Mouse (Mus musculus) Patski (cell line): ENCODE results near the gene Lipe. TPM values are rescaled to one million over a fixed set of nuclear protein-coding genes. Genes with fewer than 3 reads are reported as not detected.

Source experiments
- ATAC-seq: fragments of 100-300 bp; one replicate; pipeline ENCODE4 v1.8.0; 2021
- CTCF ChIA-PET: fragments of 350-600 bp; sonication (Branson Sonifier 250); formaldehyde crosslinking; loops from one replicate; lab custom pipeline; 2022; ENCODE audit warnings: inconsistent platforms; lab: Charles Lee
- POLR2A ChIA-PET: fragments of 350-600 bp; sonication (Branson Sonifier 250); formaldehyde crosslinking; loops from one replicate; lab custom pipeline; 2022; ENCODE audit warnings: antibody characterized with exemption, inconsistent platforms; lab: Charles Lee
- DNase-seq: peaks from one replicate; pipeline ENCODE4 v3.0.0-alpha.2; 2011; ENCODE audit warnings: low read depth, low spot score
- H3K27me3 ChIP-seq: fragments of 371-371 bp; one replicate; pipeline ENCODE4 v1.5.1; 2021
- CTCF ChIP-seq: fragments of 100-300 bp; IDR thresholded peaks from one replicate; pipeline ENCODE4 v1.5.1; 2021
- in situ Hi-C: fragments of 300-500 bp; cut with MboI; formaldehyde crosslinking; loops from 3 replicates; pipeline ENCODE4 v1.11.1; 2018; ENCODE audit warnings: low pct_unique_long_range_greater_than_20kb, mixed read lengths
- polyA plus RNA-seq: library from polyadenylated mRNA; unstranded; gene quantifications from one replicate; pipeline ENCODE4 v1.2.3, GENCODE M21; 2021

Lipe gene
- polyA plus RNA-seq, 1 experiment from 2014 or later: 13.2 TPM

DNA sequence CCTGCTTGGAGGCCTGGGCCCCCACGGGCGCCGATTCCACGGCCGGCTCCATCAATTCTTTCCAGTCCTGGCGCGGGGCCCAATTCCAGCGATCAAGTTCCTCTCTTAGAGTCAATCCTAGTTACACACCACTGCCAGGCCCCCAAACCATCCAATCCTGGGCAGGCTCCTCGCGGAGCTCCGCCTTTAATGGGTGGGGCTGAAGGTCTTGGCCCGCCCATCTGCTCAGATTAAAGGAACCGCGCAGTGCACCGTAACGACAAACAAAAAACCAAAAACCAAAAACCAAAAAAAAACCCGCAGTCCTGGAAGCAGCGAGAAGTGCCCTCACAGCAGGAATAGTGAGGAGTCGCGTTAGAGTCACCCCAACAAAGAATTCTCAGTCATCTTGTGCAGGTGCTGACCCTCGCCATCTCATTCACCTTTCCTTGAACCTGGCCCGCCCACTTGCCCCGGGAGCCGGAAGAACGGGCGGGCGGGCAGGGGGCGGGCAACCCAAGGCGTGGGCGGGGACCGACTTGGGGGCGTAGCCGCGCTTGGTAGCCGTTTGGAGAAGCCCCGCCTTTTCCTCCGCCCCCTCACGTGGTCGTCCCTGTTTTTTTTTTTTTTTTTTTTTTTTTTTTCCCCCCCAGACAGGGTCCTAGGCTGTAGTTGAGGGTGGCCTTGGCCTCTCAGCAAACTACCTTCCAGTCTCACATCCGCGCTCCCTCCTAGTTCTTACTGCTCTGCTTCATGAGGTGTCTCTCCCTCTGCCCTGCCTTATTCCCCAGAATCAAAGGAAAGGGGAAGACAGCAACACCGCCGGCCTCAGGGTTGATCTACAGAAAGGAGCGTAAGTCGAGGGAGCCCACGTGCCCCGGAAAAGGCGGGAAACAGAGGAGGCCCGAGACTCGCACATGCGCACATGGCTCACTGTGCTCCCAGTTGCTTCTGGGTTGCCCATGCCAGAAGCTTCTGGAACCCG, 2.7 kb downstream of the Lipe start:
- CTCF ChIA-PET: interaction anchor here (0.8 to 1.2 kb wide), 3 partner anchors 14 to 19 kb away, joined by 3 read pairs; no protein-coding TSS in a partner anchor
- ATAC-seq (peak; percentile 92), DNase-seq (peak; percentile 75)
- in situ Hi-C loops: no loop called here
- TF ChIP-seq CTCF: no peak
- POLR2A ChIA-PET: interaction anchor here (0.7 to 1.4 kb wide), 2 partner anchors 12 to 159 kb away, joined by 3 read pairs; no protein-coding TSS in a partner anchor
- H3K27me3 ChIP-seq: no peaks in the 10 kb centered on the region

DNA sequence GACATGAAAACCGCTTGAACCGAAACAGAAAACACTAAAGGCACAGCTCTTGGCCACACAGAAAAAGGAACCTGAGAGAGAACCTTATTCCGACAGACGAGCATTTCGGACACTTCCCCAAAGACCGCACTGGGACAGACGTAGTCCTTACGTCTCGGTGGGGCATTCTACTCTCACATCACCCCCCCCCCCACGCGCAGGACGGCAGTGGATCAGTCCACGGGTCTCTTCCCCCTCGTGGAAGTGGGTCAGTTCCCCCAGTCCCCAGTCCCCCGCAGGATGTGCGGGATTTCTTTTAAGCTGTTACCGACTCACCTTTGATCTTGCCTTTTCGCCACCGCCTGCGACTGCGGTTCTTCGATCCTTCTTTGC, 3.3 kb downstream of the Lipe start:
- in situ Hi-C loops: no loop called here
- POLR2A ChIA-PET: no interaction called here
- ATAC-seq (peak; percentile 10), DNase-seq (no peak)
- no peaks in the 10 kb centered on the region for H3K27me3 ChIP-seq
- CTCF ChIA-PET: interaction anchor here (0.6 to 1.4 kb wide), 6 partner anchors 14 to 85 kb away, joined by 3 to 5 read pairs (median 4); partner anchors contain the start of gene Megf8
- TF ChIP-seq CTCF: no peak

DNA sequence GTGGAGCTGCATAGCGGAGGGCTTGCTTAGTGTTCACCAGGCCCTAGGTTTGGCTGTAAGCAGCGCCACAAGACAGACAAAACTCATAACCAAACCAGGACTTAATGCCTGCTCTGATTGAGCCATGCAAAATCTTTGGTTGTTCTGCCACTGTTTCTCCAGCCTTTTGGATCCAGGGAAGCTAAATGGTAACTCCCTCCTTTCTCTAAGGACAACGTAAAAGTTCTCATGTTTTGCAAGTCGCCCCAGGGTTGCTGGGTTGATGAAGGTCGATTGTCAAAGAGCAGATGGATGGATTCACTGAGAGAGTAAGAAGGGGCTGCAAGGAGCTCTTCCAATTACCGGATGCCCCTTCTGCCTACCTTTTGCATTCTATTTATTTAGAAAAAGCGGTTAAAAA, 3.8 kb downstream of the Lipe start:
- in situ Hi-C loops: no loop called here
- no peak for TF ChIP-seq CTCF
- CTCF ChIA-PET: interaction anchor here (0.6 to 1.4 kb wide), 5 partner anchors 15 to 84 kb away, joined by 3 to 5 read pairs (median 4); partner anchors contain the start of gene Megf8
- DNase-seq (no peak), ATAC-seq (no peak)
- POLR2A ChIA-PET: no interaction called here
- H3K27me3 ChIP-seq: no peaks in the 10 kb centered on the region

DNA sequence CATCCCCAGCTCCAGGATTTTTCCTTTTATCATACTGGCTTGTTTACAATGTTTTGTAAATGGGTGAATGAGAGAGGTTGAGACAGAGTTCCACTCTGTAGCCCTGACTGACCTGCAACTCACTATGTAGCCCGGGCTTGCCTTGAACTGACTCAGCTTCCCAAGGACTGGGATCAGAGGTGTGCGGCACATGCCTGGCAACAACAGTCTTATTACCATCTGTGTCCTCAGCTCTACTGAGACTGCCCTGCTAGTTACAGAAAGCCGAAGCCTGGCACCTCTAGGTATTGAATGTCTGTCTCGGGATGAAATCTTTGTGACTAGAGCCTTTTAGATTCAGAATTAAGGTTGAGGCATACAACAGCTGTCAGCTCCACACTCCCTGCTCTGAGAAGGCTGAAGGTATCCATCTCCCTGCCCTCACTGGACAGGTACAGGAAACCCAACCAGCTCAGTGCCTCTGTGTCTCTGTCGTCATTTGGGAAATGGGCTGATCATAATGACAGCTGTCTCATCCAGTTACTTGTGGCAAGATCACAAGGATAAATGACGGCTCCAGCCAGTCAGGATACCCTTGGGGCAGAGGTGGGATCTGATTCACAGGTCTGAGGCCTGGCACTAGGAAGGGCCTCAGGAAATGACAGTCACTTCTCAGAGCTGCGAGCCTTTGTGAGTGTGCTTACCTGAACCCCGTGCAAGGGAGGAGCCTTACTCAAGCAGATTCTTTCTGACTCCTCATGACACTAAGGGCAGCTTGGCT, 4.9 kb downstream of the Lipe start:
- ATAC-seq: no peak
- ChIA-PET POLR2A (no interaction called here), CTCF (interaction anchor here (1.1 to 2.5 kb wide), 4 partner anchors 10 to 77 kb away, joined by 4 to 20 read pairs (median 4); partner anchors contain the start of gene Megf8)
- no peak for TF ChIP-seq CTCF
- in situ Hi-C loops: no loop called here
- DNase-seq: no peak
- H3K27me3 ChIP-seq: no peaks in the 10 kb centered on the region

DNA sequence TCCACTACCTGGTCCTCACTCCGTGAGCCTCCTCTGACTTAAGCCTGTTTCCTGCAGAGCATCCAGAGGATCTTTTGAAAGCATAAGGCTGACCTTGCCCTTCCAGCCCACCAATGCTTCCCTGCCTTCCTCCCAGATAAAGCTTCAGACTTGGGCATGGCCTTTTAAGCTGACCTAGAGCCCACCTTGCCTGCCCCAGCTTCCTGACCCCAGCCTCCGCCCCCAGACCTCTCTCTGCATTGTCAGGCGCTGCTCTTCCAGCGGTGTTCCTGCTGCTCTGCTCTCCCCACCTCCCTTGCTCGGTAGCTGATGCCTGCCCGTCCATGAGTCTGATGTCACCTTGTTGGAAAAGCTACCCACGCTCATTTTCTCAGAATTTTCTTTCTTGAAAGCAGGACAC, 5.7 kb downstream of the Lipe start:
- ChIA-PET POLR2A (no interaction called here), CTCF (interaction anchor here (1.1 to 2.5 kb wide), 2 partner anchors 10 to 16 kb away, joined by 4 to 20 read pairs; no protein-coding TSS in a partner anchor)
- H3K27me3 ChIP-seq: no peaks in the 10 kb centered on the region
- TF ChIP-seq CTCF: no peak
- no peak for DNase-seq
- ATAC-seq: no peak
- in situ Hi-C loops: no loop called here

DNA sequence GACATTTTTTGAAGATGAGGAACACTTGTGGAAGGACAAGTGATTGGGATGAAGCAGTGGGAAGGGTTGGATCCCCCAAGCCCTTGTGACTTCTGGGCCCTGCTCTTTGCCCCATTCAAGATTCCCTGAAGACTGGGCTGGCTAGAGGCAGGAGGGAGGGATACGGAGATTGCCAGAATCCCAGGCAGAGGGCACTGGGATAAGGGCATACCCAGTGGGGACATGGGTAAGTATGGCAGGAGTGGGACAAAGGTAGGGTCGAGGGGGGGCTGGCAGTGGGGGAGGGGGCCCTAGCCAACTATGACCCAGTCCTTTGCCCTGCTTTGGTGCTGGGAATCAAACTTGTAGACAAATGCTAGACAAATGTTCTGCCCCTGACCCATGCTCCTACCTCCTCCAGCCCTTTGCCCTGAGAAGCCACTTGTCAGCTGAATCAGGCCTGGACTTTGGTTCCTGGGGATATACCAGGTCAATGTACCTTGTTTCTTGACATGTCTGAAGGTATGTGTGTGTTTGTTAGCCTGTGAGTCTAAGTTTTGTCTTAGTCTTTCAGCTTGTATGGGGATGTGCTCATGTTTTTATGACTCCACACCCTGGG, 6.6 kb downstream of the Lipe start:
- ChIA-PET CTCF (interaction anchor here (2.5 kb wide), 1 partner anchor 11 kb away, joined by 20 read pairs; no protein-coding TSS in a partner anchor), POLR2A (no interaction called here)
- ATAC-seq (no peak), DNase-seq (no peak)
- no peaks in the 10 kb centered on the region for H3K27me3 ChIP-seq
- in situ Hi-C loops: no loop called here
- no peak for TF ChIP-seq CTCF

DNA sequence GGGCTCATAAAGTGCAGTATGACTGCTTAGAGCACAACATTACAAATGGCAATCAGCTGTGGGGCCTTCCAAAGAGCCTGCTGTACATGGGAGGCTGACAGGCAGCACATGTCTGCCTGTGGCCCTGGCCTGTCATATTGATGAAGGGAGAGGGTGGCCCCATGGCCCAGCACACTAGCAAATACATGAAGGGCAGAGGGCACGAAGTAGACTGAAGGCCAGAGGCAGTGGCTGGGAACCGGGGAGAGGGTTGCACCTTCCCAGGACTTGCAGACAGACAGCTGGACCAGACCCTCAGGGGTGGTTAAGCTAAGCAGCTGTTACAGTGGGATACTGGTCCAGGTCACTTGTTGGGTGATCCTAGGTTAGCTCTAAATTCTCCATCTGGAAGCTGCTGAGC, 7.5 kb downstream of the Lipe start:
- no peak for DNase-seq
- H3K27me3 ChIP-seq: no peaks in the 10 kb centered on the region
- in situ Hi-C loops: no loop called here
- ATAC-seq: no peak
- CTCF ChIA-PET: interaction anchor here (0.9 to 2.9 kb wide), 4 partner anchors 10 to 18 kb away, joined by 3 to 11 read pairs (median 4); no protein-coding TSS in a partner anchor
- POLR2A ChIA-PET: interaction anchor here (0.9 kb wide), 2 partner anchors 9 to 218 kb away, joined by 3 read pairs; no protein-coding TSS in a partner anchor
- TF ChIP-seq CTCF: no peak

DNA sequence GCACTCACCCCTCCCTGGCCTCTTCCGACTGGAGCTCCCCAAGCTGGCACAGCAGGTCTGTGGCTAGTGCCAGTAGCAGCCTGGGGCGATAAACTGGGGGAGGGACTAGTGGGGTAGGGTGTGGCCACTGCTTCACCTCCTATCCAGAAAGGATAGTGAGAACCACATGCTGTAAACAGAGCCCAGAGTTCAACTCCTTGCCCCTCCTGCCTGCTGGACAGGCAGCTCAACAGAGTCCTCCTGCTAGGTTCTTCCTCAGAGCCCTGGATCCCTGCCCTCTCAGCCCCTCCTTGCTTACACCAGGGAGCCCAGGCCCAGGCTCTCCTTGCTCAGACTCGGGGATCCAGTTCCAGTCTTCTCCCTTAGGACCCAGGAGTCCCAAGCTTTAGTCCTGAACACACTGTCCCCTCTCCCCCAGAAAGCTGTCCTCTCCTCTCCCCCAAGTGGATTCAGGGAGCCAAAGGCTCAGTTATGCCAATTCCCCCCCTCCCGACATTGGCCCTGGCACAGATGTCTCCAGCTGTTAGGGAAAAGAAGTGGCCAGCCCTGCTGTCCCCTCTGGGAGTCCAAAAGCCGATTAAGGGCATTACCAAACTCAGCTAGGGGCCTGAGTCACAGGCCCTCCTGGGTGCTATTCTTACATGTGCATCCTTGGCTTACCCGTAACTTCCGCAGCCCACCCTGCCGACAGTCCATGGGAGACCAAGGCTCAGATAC, 8.3 kb downstream of the Lipe start:
- no peaks in the 10 kb centered on the region for H3K27me3 ChIP-seq
- POLR2A ChIA-PET: interaction anchor here (0.6 to 1.5 kb wide), 6 partner anchors 8 to 219 kb away, joined by 3 to 5 read pairs (median 3); no protein-coding TSS in a partner anchor
- ATAC-seq (peak; percentile 71), DNase-seq (no peak)
- CTCF ChIA-PET: interaction anchor here (0.9 to 2.9 kb wide), 6 partner anchors 9 to 95 kb away, joined by 3 to 11 read pairs (median 4); no protein-coding TSS in a partner anchor
- in situ Hi-C loops: no loop called here
- no peak for TF ChIP-seq CTCF

DNA sequence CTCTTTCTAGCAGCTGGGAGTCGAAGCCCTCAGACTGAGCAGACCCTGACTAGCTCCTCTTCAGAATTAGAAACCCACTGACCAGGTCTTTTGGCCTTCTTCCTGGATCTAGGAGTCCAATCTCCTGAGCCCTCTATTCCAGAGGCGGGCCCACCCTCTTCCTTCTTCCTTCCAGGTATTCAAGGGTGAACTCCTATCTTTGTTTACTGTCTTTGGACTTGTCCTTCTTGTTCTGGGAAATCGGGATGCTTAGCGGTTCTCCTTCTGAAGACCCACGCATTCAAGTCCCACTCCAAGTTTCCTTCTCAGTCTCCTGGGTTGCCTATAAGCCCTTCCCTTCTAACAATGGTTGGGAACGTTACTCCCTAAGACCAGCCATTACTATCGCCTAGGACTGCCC, 9.6 kb downstream of the Lipe start:
- in situ Hi-C loops: no loop called here
- POLR2A ChIA-PET: interaction anchor here (1.5 kb wide), 1 partner anchor 13 kb away, joined by 5 read pairs; no protein-coding TSS in a partner anchor
- CTCF ChIA-PET: interaction anchor here (1.3 to 2.9 kb wide), 2 partner anchors 14 to 20 kb away, joined by 4 to 11 read pairs; no protein-coding TSS in a partner anchor
- ATAC-seq: no peak
- TF ChIP-seq CTCF: no peak
- DNase-seq: no peak
- no peaks in the 10 kb centered on the region for H3K27me3 ChIP-seq
